Mouse (Mus musculus): ENCODE data around the gene Acap3.

Gene Acap3

GRCm38 (mm10) chr4:155886330-155886729 is 5.3 kb upstream of the Acap3 start:
- DNase-seq (ENCODE audit: low spot score in 2 of 2): no peak

GRCm38 (mm10) chr4:155887674-155888073 is 3.9 kb upstream of the Acap3 start:
- DNase-seq (ENCODE audit: low spot score in 2 of 2): no peak

- DNase-seq (ENCODE audit: low spot score in 2 of 2): no peak
Measured at GRCm38 (mm10) chr4:155888181-155888580, 3.4 kb upstream of the Acap3 start.

GRCm38 (mm10) chr4:155889316-155889715 is 2.3 kb upstream of the Acap3 start:
- no peak for DNase-seq (ENCODE audit: low spot score in 2 of 2)

GRCm38 (mm10) chr4:155891011-155891471 is 581 bp upstream of the Acap3 start:
- no peak for DNase-seq (ENCODE audit: low spot score in 2 of 2)

GRCm38 (mm10) chr4:155892017-155892416 is 395 bp downstream of the Acap3 start:
- peak; percentile 74 to 83 for DNase-seq (ENCODE audit: low spot score in 2 of 2)

- no peak for DNase-seq (ENCODE audit: low spot score in 2 of 2)
Measured at GRCm38 (mm10) chr4:155892438-155893211, 1.0 kb downstream of the Acap3 start.

- DNase-seq (ENCODE audit: low spot score in 2 of 2): peak in 1 of 2 experiments; percentile 10
Measured at GRCm38 (mm10) chr4:155893212-155893690, 1.6 kb downstream of the Acap3 start.

- peak; percentile 88 to 89 for DNase-seq (ENCODE audit: low spot score in 2 of 2)
Measured at GRCm38 (mm10) chr4:155894311-155894881, 2.8 kb downstream of the Acap3 start.

GRCm38 (mm10) chr4:155895216-155895615 is 3.6 kb downstream of the Acap3 start:
- DNase-seq (ENCODE audit: low spot score in 2 of 2): peak; percentile 78 to 79

- peak in 1 of 2 experiments; percentile 19 for DNase-seq (ENCODE audit: low spot score in 2 of 2)
Measured at GRCm38 (mm10) chr4:155895826-155896225, 4.2 kb downstream of the Acap3 start.

- peak in 1 of 2 experiments; percentile 2 for DNase-seq (ENCODE audit: low spot score in 2 of 2)
Measured at GRCm38 (mm10) chr4:155896461-155896860, 4.8 kb downstream of the Acap3 start.

GRCm38 (mm10) chr4:155898318-155898717 is 6.7 kb downstream of the Acap3 start:
- DNase-seq (ENCODE audit: low spot score in 2 of 2): no peak

GRCm38 (mm10) chr4:155899355-155899754 is 7.7 kb downstream of the Acap3 start:
- DNase-seq (ENCODE audit: low spot score in 2 of 2): no peak

- DNase-seq (ENCODE audit: low spot score in 2 of 2): peak; percentile 32 to 47
Measured at GRCm38 (mm10) chr4:155901205-155901604, 9.6 kb downstream of the Acap3 start.

GRCm38 (mm10) chr4:155903246-155903645 is 11.6 kb downstream of the Acap3 start:
- peak in 1 of 2 experiments; percentile 0 for DNase-seq (ENCODE audit: low spot score in 2 of 2)

- DNase-seq (ENCODE audit: low spot score in 2 of 2): peak in 1 of 2 experiments; percentile 0
Measured at GRCm38 (mm10) chr4:155904318-155905102, 12.9 kb downstream of the Acap3 start.

GRCm38 (mm10) chr4:155905634-155906033 is 14.0 kb downstream of the Acap3 start:
- DNase-seq (ENCODE audit: low spot score in 2 of 2): no peak

GRCm38 (mm10) chr4:155906125-155906524 is 14.5 kb downstream of the Acap3 start:
- DNase-seq (ENCODE audit: low spot score in 2 of 2): no peak

GRCm38 (mm10) chr4:155907003-155907402 is 15.4 kb downstream of the Acap3 start:
- DNase-seq (ENCODE audit: low spot score in 2 of 2): no peak

- no peak for DNase-seq (ENCODE audit: low spot score in 2 of 2)
Measured at GRCm38 (mm10) chr4:155908281-155908680, 16.7 kb downstream of the Acap3 start.

GRCm38 (mm10) chr4:155908751-155909150 is 17.1 kb downstream of the Acap3 start:
- DNase-seq (ENCODE audit: low spot score in 2 of 2): peak in 1 of 2 experiments; percentile 4

Data from heart, adult 9 months (tissue).